Comparison of ENCODE assay signal across 8 mouse cellular contexts in the genomic region with DNA sequence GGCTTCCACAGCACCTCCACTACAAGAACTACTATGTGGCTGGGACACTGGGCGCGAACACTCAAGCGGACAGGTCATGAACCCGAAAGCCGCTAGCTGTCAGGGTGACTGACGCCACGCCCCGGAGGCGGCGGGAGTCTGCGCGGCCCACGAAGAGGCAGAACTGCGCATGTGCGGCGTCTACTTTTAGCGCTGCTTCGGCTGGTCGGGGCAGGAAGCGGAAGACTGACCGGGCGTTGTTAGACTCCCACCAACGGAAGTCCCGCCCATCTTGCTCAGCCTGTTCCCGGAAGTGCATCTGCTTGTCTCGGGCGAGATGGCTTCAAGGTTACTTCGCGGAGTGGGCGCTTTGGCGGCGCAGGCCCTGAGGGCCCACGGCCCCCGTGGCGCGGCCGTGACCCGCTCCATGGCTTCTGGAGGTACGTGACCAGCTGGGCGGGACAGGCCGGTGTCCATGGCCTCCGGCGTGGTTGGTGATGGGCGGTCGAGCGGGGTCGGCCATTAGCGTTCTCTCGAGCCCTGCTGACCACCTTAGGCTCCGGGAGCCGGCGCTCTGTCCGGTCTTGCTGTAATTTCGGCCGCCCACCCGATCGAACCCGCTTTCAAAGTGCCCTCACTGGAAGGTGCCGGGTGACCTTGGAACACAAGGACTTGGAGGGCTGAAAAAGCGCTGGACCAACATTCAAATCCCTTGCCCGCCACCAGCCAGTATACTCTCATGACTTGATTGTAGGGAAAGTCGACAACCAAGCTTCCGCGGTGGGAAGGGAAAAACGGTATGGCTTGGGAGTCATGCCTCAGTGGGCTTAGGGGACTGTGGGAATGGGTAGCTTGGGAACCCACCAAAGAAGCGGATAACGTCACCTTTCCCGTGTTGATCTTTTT. TPM values are rescaled to one million over a fixed set of nuclear protein-coding genes. Genes with fewer than 3 reads are reported as not detected.
DNase-seq lines count a peak whose midpoint lies in the region; ATAC-seq and TF ChIP-seq lines count a peak whose summit lies in the region.

TSS of gene Cox5b (plus strand) at position 179 of the 885 bp plus-strand sequence.

- peaks cover 28% of the 10 kb centered on the region for H3K36me3 ChIP-seq in E14TG2a.4 (ENCODE audit: insufficient read depth, low read length)
- peaks cover 23% of the 10 kb centered on the region for H3K36me3 ChIP-seq in forebrain, embryonic 12.5 days (replicated peaks)
- H3K36me3 ChIP-seq in heart, postnatal 0 days (replicated peaks; ENCODE audit: control insufficient read depth, insufficient read depth, low read length): peaks cover 27% of the 10 kb centered on the region
- peaks cover 16% of the 10 kb centered on the region for H3K36me3 ChIP-seq in liver, embryonic 16.5 days (ENCODE audit: control insufficient read depth, insufficient read depth)
- H3K36me3 ChIP-seq in neural tube, embryonic 13.5 days: peaks cover 27% of the 10 kb centered on the region
- H3K36me3 ChIP-seq in testis, adult 2 months (ENCODE audit: control insufficient read depth, insufficient read depth, low read length): no peaks in the 10 kb centered on the region

- peak within 1 kb of the TSS; percentile 93 for H3K4me3 ChIP-seq in E14TG2a.4 (replicated peaks; ENCODE audit: low read length)
- peak within 1 kb of the TSS; percentile 80 for H3K4me3 ChIP-seq in forebrain, embryonic 12.5 days (replicated peaks)
- H3K4me3 ChIP-seq in heart, postnatal 0 days (ENCODE audit: low read depth, low read length): peak within 1 kb of the TSS; percentile 90
- peak within 1 kb of the TSS; percentile 84 for H3K4me3 ChIP-seq in liver, embryonic 16.5 days (ENCODE audit: low read depth, low read length)
- peak within 1 kb of the TSS; percentile 86 for H3K4me3 ChIP-seq in neural tube, embryonic 13.5 days
- peak within 1 kb of the TSS; percentile 92 for H3K4me3 ChIP-seq in testis, adult 2 months (ENCODE audit: control insufficient read depth, low read depth, low read length)

- 0 out of 2 replicates have a peak within 1 kb of the TSS, but pooled peaks have one; percentile 42 for H3K27ac ChIP-seq in forebrain, embryonic 12.5 days
- H3K27ac ChIP-seq in heart, postnatal 0 days (ENCODE audit: low read depth): peak within 1 kb of the TSS; percentile 89
- H3K27ac ChIP-seq in liver, embryonic 16.5 days (ENCODE audit: low read length): peak within 1 kb of the TSS; percentile 72
- peak within 1 kb of the TSS; percentile 61 for H3K27ac ChIP-seq in neural tube, embryonic 13.5 days (replicated peaks)
- peak within 1 kb of the TSS; percentile 86 for H3K27ac ChIP-seq in testis, adult 2 months (ENCODE audit: control insufficient read depth, insufficient read depth, low read depth, low read length)

- WGBS in forebrain, embryonic 12.5 days: 1% methylated on average over 68 of the region's 68 CpGs
- under 1% methylated on average over 68 of the region's 68 CpGs for WGBS in heart, postnatal 0 days
- WGBS in liver, embryonic 16.5 days (ENCODE audit: insufficient replicate concordance): under 1% methylated on average over 66 of the region's 68 CpGs
- 1% methylated on average over 68 of the region's 68 CpGs for WGBS in neural tube, embryonic 13.5 days

- TF ChIP-seq POLR2A in testis, adult 2 months (IDR thresholded peaks at IDR 0.05; ENCODE audit: control insufficient read depth, low read depth, low read length): peak; percentile 66; the same call in 1 of the 2 replicates

- ATAC-seq in forebrain, embryonic 12.5 days (ENCODE audit: low FRiP score): peak; percentile 96
- ATAC-seq in heart, postnatal 0 days (ENCODE audit: insufficient read depth, low read depth): peak; percentile 96
- ATAC-seq in liver, embryonic 16.5 days (ENCODE audit: low read depth): peak; percentile 97
- ATAC-seq in neural tube, embryonic 13.5 days (ENCODE audit: low read depth): peak; percentile 94

- peak; percentile 99 for DNase-seq in c-Kit-positive CD71-positive TER-119-positive erythroid progenitor cells, embryonic 14.5 days (ENCODE audit: low spot score)
- peak; percentile 99 for DNase-seq in heart, postnatal 0 days (ENCODE audit: low spot score)
- DNase-seq in kidney, postnatal 4 days: peak; percentile 98

- no peak for TF ChIP-seq CTCF in E14TG2a.4 (conservative IDR thresholded peaks at IDR 0.05; ENCODE audit: low read length)
- TF ChIP-seq CTCF in heart, postnatal 0 days (IDR thresholded peaks at IDR 0.05; ENCODE audit: low read depth): no peak
- TF ChIP-seq CTCF in testis, adult 2 months (IDR thresholded peaks at IDR 0.05; ENCODE audit: control insufficient read depth, insufficient read depth, insufficient replicate concordance, low read depth, low read length): no peak

- no peak for TF ChIP-seq EP300 in heart, postnatal 0 days (IDR thresholded peaks at IDR 0.05; ENCODE audit: low read depth)

- peak within 1 kb of the TSS; percentile 80 for H3K9ac ChIP-seq in forebrain, embryonic 12.5 days
- peak within 1 kb of the TSS; percentile 92 for H3K9ac ChIP-seq in heart, postnatal 0 days (replicated peaks; ENCODE audit: low read depth, low read length)
- peak within 1 kb of the TSS; percentile 85 for H3K9ac ChIP-seq in liver, embryonic 16.5 days (ENCODE audit: low read depth, low read length)
- peak within 1 kb of the TSS; percentile 91 for H3K9ac ChIP-seq in neural tube, embryonic 13.5 days

- H3K4me2 ChIP-seq in forebrain, embryonic 12.5 days: peak within 1 kb of the TSS; percentile 78
- H3K4me2 ChIP-seq in heart, postnatal 0 days (ENCODE audit: low read depth, low read length): peak within 1 kb of the TSS; percentile 91
- H3K4me2 ChIP-seq in liver, embryonic 16.5 days (ENCODE audit: low read depth, low read length): peak within 1 kb of the TSS; percentile 95
- peak within 1 kb of the TSS; percentile 81 for H3K4me2 ChIP-seq in neural tube, embryonic 13.5 days

- H3K27me3 ChIP-seq in E14TG2a.4 (ENCODE audit: insufficient read depth, low read length): no peaks in the 10 kb centered on the region
- no peaks in the 10 kb centered on the region for H3K27me3 ChIP-seq in forebrain, embryonic 12.5 days
- no peaks in the 10 kb centered on the region for H3K27me3 ChIP-seq in heart, postnatal 0 days (ENCODE audit: control insufficient read depth, insufficient read depth, low read length)
- no peaks in the 10 kb centered on the region for H3K27me3 ChIP-seq in liver, embryonic 16.5 days (ENCODE audit: control insufficient read depth, insufficient read depth, low read depth, low read length)
- no peaks in the 10 kb centered on the region; the same call in 1 of the 2 replicates for H3K27me3 ChIP-seq in neural tube, embryonic 13.5 days
- H3K27me3 ChIP-seq in testis, adult 2 months (ENCODE audit: control insufficient read depth, insufficient read depth, low read length): no peaks in the 10 kb centered on the region

- H3K4me1 ChIP-seq in E14TG2a.4 (replicated peaks; ENCODE audit: low read depth, low read length): peaks cover 34% of the 10 kb centered on the region
- peaks cover 13% of the 10 kb centered on the region for H3K4me1 ChIP-seq in forebrain, embryonic 12.5 days
- H3K4me1 ChIP-seq in heart, postnatal 0 days (ENCODE audit: control insufficient read depth, insufficient read depth): peaks cover 8% of the 10 kb centered on the region; the same call in 1 of the 2 replicates
- H3K4me1 ChIP-seq in liver, embryonic 16.5 days (ENCODE audit: control insufficient read depth, low read depth, low read length): peaks cover 16% of the 10 kb centered on the region
- peaks cover 16% of the 10 kb centered on the region for H3K4me1 ChIP-seq in neural tube, embryonic 13.5 days (replicated peaks)
- H3K4me1 ChIP-seq in testis, adult 2 months (ENCODE audit: control insufficient read depth, insufficient read depth, low read length): peaks cover 10% of the 10 kb centered on the region

- H3K9me3 ChIP-seq in E14TG2a.4 (ENCODE audit: low read length): no peaks in the 10 kb centered on the region
- no peaks in the 10 kb centered on the region for H3K9me3 ChIP-seq in forebrain, embryonic 12.5 days
- H3K9me3 ChIP-seq in heart, postnatal 0 days (replicated peaks; ENCODE audit: control insufficient read depth, low read length): no peaks in the 10 kb centered on the region
- no peaks in the 10 kb centered on the region for H3K9me3 ChIP-seq in liver, embryonic 16.5 days (replicated peaks; ENCODE audit: control insufficient read depth, low read length)
- H3K9me3 ChIP-seq in neural tube, embryonic 13.5 days: no peaks in the 10 kb centered on the region

RNA-seq across cellular contexts. Expression of gene Cox5b, which starts in this region (rescaled TPM):
- polyA plus RNA-seq in forebrain, embryonic 12.5 days (2016; fragmentation: Nextera tagmentation; extraction: Ambion mirVana): 447 and 453 TPM in 2 replicates
- total RNA-seq in heart, postnatal 0 days (2014; rRNA removed; ENCODE audit: low replicate concordance): 1,006 and 1,233 TPM in 2 replicates
- polyA plus RNA-seq in heart, postnatal 0 days (2015; fragmentation: Nextera tagmentation; extraction: Ambion mirVana): 2,595 and 2,702 TPM in 2 replicates
- 371 and 385 TPM in 2 replicates for polyA plus RNA-seq in liver, embryonic 16.5 days (2015; fragmentation: Nextera tagmentation; extraction: Ambion mirVana)
- 697 and 709 TPM in 2 replicates for polyA plus RNA-seq in neural tube, embryonic 13.5 days (2015; fragmentation: Nextera tagmentation; extraction: Ambion mirVana)
- 313 and 378 TPM in 2 replicates for polyA plus RNA-seq in testis, adult 2 months (2012; rRNA removed)

Comparison
In these comparisons a context has a peak if more than half of its experiments do, and no peak if none do; other contexts are left out.
1. Peak in every context shown above with its lines: DNase-seq, ATAC-seq, H3K4me3 ChIP-seq and H3K27ac ChIP-seq.